Mouse (Mus musculus): Measurements from ENCODE around the gene Rfc5.

DNA sequence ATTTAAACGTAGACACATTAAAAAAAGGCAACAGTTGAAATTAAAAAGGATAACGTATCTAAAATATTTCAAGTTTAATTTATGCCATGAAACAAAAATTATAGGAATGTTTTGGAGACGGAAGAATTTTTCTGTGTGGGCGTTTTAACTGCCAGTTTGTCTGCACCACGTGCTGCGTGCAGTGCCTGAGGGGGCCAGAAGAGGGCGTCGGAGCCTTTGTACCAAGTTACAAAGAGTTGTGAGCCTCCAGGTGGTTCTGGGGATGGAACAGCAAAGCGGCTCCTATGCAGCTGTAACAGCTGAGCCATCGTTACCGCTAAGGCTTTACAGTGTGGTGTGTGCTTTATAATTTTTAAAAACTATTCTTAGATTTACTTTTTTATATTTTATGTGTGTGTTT is 30.1 kb downstream of the Rfc5 start:
- peak; percentile 72 for TF ChIP-seq CTCF (IDR thresholded peaks at IDR 0.05; ENCODE audit: extremely low read depth, insufficient read depth, low read length)
- TF ChIP-seq POLR2A (IDR thresholded peaks at IDR 0.05; ENCODE audit: extremely low read depth, insufficient read depth, low read length) = no peak
